Mouse (Mus musculus): ENCODE measurements at regions not wholly inside any gene's neighbourhood (a gene's known extent, or its start where the extent isn't known, plus 50 kb on each side); places are given as distances from the start of the nearest gene placed in this dataset.

GRCm38 (mm10) chr1:88957061-88957460 lies 113.2 kb upstream of the Sh3bp4 start:
- DNase-seq (ENCODE audit: low read depth, low spot score): no peak

GRCm38 (mm10) chr1:88959715-88960114 lies 110.5 kb upstream of the Sh3bp4 start:
- DNase-seq (ENCODE audit: low read depth, low spot score): no peak

- DNase-seq (ENCODE audit: low read depth, low spot score): no peak
These were observed 110.1 kb upstream of the Sh3bp4 start for GRCm38 (mm10) chr1:88960142-88960541.

GRCm38 (mm10) chr1:88964045-88964747 lies 106.0 kb upstream of the Sh3bp4 start:
- DNase-seq (ENCODE audit: low read depth, low spot score): peak; percentile 22

GRCm38 (mm10) chr1:88966416-88966815 lies 103.8 kb upstream of the Sh3bp4 start:
- DNase-seq (ENCODE audit: low read depth, low spot score): no peak

GRCm38 (mm10) chr1:88968142-88968541 lies 102.1 kb upstream of the Sh3bp4 start:
- DNase-seq (ENCODE audit: low read depth, low spot score): no peak

GRCm38 (mm10) chr1:88969016-88969415 lies 101.2 kb upstream of the Sh3bp4 start:
- no peak for DNase-seq (ENCODE audit: low read depth, low spot score)

GRCm38 (mm10) chr1:88969630-88970029 lies 100.6 kb upstream of the Sh3bp4 start:
- no peak for DNase-seq (ENCODE audit: low read depth, low spot score)

GRCm38 (mm10) chr1:88976101-88976500 lies 94.1 kb upstream of the Sh3bp4 start:
- DNase-seq (ENCODE audit: low read depth, low spot score): no peak

- no peak for DNase-seq (ENCODE audit: low read depth, low spot score)
These were observed 82.1 kb upstream of the Sh3bp4 start for GRCm38 (mm10) chr1:88988011-88988695.

GRCm38 (mm10) chr1:88994588-88995331 lies 75.5 kb upstream of the Sh3bp4 start:
- no peak for DNase-seq (ENCODE audit: low read depth, low spot score)

GRCm38 (mm10) chr1:88995945-88996344 lies 74.3 kb upstream of the Sh3bp4 start:
- DNase-seq (ENCODE audit: low read depth, low spot score): no peak

GRCm38 (mm10) chr1:88996657-88997056 lies 73.6 kb upstream of the Sh3bp4 start:
- no peak for DNase-seq (ENCODE audit: low read depth, low spot score)

GRCm38 (mm10) chr1:88997847-88998246 lies 72.4 kb upstream of the Sh3bp4 start:
- no peak for DNase-seq (ENCODE audit: low read depth, low spot score)

GRCm38 (mm10) chr1:89002326-89002725 lies 67.9 kb upstream of the Sh3bp4 start:
- DNase-seq (ENCODE audit: low read depth, low spot score): no peak

GRCm38 (mm10) chr1:89003752-89004151 lies 66.5 kb upstream of the Sh3bp4 start:
- DNase-seq (ENCODE audit: low read depth, low spot score): no peak

GRCm38 (mm10) chr1:89007476-89007875 lies 62.7 kb upstream of the Sh3bp4 start:
- DNase-seq (ENCODE audit: low read depth, low spot score): no peak

- DNase-seq (ENCODE audit: low read depth, low spot score): no peak
These were observed 60.0 kb upstream of the Sh3bp4 start for GRCm38 (mm10) chr1:89010170-89010569.

GRCm38 (mm10) chr1:89011454-89011853 lies 58.8 kb upstream of the Sh3bp4 start:
- no peak for DNase-seq (ENCODE audit: low read depth, low spot score)

- no peak for DNase-seq (ENCODE audit: low read depth, low spot score)
These were observed 54.8 kb upstream of the Sh3bp4 start for GRCm38 (mm10) chr1:89015385-89015784.

- no peak for DNase-seq (ENCODE audit: low read depth, low spot score)
These were observed 54.4 kb upstream of the Sh3bp4 start for GRCm38 (mm10) chr1:89015845-89016244.

GRCm38 (mm10) chr1:89019778-89020373 lies 50.3 kb upstream of the Sh3bp4 start:
- DNase-seq (ENCODE audit: low read depth, low spot score): no peak

Data from telencephalon, adult 2 months (tissue).